Mouse (Mus musculus) liver, embryonic 14.5 days (tissue): ENCODE results near the gene Kcnn1.

ENCODE experiments used
- CTCF ChIP-seq: IDR thresholded peaks from 2 replicates; pipeline ENCODE4 v1.5.1; 2016; ENCODE audit warnings: antibody characterized with exemption, low read depth, control low read depth
- EP300 ChIP-seq: IDR thresholded peaks from 2 replicates; pipeline ENCODE4 v1.6.1; 2016; ENCODE audit warnings: antibody characterized with exemption, low read depth

- TF ChIP-seq EP300: no peak
- TF ChIP-seq CTCF: no peak
These were observed 35.7 kb upstream of the Kcnn1 start for GRCm38 (mm10) chr8:70898661-70899198.
